Mouse (Mus musculus): ENCODE data around the gene Myh1. TPM values are rescaled to one million over a fixed set of nuclear protein-coding genes. Genes with fewer than 3 reads are reported as not detected.

Myh1 gene
- polyA plus RNA-seq (2012; rRNA removed): 0.08 and 0.10 TPM in 2 replicates

DNA sequence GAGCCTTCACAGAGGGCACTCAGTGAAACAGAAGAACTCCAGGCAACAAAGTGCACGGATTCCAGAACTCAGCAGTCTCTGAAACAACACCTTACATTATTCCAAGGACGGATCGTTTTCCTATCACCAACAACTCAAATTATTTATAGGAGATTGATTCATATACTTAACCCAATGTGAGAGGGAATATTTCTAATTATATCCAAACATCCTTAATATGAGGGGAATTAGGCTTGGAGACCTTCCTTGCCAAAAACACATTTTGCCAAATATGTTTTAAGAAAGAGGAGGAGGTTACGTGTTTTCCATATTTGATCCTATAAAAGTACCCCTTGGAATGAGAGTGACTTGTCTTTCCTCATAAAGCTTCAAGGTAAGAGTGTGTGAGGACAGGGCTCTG is at the start of gene Myh1:
Gene Myh1 (plus strand): TSS at position 301 of the 400 bp plus-strand sequence.
- no peak for DNase-seq (ENCODE audit: low spot score)

DNA sequence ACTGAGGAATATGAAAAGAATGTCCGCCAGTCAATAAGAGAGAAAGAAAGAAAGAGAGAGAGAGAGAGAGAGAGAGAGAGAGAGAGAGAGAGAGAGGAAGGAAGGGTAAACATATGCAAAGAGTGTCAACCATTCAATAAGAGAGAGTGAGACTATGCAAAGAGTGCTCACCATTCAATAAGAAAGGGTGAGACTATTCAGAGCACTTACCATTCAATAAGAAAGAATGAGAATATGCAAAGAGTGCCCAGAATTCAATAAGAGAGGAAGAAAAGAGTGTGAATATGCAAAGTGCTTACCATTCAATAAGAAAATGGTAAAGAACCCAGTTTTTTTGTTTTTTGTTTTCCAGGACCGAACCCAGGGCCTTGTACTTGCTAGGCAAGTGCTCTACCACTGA is 49.6 kb upstream of the Myh1 start:
- DNase-seq (ENCODE audit: low spot score): no peak

DNA sequence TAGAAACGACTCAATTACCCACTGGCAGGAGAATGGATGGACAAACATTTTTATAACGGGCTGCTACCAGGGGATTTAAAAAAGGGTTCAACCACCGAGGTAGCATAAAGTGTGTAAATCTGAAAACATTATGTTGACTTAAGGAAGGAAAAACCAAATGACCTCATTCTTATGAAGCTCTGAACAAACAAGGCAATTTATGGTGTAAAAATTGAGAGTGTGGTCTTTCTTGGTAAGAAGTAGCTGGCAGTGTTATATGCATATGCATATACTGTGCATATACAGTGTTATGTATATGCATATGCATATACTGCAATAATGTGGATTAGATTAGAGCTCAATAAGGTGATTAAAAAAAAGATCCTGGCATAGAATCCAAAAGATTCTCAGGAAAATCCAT is 48.7 kb upstream of the Myh1 start:
- no peak for DNase-seq (ENCODE audit: low spot score)

DNA sequence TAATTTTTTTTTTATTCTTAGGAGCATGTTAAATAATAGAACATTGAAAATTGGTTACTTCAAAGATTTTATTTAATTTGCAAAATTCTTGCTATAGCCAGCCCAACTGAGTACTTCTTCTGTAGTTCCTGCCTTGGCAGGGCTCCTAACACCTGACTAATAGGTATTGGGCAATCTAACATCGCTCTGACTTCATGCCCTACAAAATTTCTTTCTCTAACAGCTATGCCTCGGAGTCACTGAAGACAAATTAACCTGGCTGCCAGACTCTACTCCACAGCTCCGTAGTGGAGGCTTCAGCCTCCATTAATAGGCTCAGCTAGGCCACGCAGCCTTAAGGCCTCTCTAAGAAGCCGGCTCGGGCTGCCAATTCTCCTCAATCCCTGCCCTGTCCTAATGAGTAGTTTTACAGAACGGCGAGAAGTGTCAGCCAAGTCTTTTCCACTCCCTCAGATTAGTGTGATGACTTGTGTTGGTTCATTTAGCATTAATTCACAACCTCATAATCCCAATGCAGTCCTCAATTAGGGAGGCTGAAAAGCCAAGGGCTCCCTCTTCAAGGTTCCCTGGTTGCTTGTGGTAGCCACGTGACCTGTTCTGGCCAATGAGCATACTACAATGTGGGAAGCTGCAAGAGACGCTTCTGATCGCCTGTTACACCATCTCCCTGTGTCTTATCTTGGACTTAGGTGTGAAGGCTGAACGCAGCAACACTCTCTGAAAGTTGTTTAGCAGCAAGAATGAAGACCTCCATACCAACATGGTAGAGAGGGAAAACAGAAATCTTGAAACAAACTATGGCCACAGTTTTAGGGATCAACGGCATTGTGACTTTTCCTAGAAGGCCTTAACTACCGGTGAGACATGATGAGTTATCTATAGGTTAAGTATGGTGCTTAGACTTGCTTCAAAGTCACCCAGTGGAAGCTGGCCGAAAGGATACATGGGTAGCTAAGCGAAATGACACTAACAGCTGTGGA is 47.9 kb upstream of the Myh1 start:
- DNase-seq (ENCODE audit: low spot score): no peak

DNA sequence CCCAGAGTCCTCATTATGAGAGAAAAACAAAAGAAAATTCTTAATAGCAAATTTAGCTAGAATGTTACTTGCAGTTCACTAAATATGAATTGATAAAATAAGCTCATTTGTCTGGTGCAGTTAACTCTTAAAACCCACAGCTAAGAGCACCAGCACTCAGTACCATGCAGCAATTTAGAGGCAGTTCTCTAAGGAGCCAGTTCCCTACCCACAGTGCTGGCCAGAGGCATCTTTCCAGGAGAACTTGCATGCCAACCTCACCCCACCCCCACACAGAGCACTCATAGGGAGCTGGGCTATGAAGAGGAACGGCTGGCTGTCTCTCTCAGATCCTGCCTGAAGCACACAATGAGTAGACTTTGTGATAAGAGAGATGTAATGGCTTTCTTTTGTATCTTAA is 46.7 kb upstream of the Myh1 start:
- no peak for DNase-seq (ENCODE audit: low spot score)

DNA sequence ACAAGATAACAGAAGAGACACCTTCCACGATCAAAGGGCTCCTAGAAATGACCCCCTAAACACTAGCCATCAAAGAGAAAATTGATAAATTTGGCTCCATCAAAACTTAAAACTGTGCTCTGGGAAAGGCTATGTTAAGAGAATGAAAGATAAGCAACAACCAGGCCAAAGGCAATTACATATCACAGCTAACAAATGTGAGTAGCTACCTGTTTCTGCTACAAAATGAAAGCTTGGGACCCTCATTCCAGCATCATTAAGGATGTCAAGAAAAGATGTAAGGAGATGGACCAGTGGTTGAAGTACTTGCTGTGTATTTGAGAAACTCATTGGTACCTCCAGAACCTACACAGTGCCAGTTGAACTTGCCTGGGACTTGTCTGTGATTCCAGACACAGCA is 46.0 kb upstream of the Myh1 start:
- no peak for DNase-seq (ENCODE audit: low spot score)

DNA sequence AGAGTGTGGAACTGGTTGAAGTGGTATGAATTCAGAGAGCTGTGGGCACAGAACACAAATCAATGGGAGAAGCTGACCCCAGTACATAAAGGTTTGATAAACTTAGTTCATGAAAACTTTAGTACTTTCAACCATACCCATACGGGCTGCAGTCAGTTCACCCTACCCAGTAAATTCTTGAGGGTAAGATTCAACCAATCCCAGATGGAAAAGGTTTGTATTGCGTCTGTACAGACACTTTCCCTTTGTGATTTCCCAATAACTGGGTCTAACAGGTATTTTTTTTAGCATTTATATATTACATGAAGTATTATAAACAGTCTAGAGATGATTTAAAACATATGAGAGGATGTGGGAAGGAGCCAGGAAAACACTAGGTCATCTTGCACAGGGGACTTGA is 44.2 kb upstream of the Myh1 start:
- no peak for DNase-seq (ENCODE audit: low spot score)

DNA sequence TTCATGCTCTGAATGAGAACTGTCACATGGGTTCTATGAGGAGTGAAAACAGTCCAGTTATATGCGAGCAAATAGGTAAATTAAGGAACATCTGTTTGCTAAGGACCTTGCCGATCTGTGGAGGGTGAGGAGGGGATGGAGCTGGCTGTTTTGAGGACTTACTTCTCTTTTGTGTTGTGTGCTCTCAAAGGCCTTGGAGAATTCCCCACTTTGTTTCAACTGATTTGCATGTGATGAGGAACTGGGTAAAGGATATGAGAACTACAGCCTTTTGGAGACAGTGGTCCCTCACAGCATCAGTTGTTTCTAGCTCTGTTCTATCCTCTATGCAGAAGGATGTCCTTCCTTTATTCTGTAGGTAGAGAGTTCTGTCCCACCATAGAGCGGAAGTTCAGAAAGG is 39.7 kb upstream of the Myh1 start:
- DNase-seq (ENCODE audit: low spot score): no peak

DNA sequence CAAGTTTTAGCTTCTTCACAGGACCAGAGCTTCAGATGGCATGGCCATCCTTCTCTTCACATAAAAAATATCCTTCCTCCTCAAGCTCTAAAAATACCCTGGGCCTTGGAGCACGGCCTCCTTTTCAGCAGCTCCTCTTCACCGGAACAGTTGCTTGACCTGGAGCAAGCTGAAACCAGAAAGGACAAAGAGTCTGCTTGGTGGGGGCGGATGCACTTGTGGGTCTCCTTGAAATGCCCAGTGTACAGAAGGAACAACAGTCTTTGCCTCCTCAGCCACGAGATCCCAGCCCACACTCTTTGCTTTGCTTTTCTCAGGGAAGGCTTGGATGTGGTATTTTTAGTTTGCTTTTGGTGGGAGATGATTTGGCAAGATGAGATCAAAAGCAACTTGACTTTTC is 36.2 kb upstream of the Myh1 start:
- DNase-seq (ENCODE audit: low spot score): no peak

DNA sequence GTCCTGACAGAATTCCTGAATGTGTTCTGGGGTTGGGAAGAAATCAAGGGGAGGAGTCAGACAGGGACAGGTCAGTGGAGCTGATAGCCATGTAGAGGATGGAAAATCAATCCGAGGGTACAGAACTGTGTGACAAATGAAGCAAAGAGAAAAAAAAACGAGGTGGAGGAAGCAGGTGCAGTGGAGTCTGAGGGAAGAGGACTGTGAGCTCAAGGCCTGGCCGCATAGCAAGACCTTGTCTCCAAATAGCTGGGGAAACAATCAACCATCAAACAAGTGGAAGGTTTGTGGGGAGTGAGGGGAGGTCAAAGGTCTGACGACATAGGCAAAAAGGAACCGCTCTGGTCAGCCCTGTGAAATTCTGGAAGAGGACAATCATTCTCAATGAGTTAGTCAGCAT is 35.0 kb upstream of the Myh1 start:
- no peak for DNase-seq (ENCODE audit: low spot score)

DNA sequence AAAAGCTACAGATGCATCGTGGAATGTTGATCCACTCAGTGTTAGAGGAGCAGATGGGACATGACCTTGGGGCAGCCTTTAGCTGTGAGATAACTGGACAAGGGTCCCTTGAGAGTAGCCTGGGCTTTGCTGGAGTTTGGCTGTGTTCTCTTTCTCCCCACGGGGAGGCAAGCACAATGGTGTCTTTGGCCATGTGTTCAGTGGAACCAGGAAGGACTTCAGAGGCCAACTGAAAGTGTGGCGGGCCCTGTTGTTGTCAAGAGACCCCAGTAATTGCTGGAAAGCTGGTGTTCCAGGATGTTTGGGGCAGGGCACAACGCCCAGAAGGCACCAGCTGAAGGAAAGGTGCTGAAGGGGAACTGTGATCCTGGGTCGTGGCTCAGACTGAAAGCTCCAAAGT is 30.6 kb upstream of the Myh1 start:
- DNase-seq (ENCODE audit: low spot score): no peak

DNA sequence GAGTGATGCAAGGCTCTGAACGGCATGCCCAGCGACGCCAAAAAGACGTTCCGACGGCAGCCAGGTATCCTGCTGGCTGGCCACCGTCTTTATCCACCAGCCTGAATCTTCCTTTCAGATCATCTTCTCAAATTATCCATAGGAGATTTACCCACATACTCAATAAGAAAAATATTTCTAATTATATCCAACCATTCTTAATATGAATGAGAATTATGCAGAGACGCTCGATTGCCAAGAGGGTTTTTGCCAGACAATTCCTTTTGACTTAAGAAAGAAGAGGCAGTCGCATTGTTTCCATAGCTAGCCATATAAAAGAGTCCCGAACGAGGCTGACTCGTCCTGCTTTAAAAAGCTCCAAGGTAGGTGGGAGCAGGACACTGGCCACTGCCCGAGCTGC is 29.1 kb upstream of the Myh1 start, which contains the start of gene Myh2:
Gene Myh2 (plus strand): TSS at position 301 of the 400 bp plus-strand sequence.
- DNase-seq (ENCODE audit: low spot score): no peak

DNA sequence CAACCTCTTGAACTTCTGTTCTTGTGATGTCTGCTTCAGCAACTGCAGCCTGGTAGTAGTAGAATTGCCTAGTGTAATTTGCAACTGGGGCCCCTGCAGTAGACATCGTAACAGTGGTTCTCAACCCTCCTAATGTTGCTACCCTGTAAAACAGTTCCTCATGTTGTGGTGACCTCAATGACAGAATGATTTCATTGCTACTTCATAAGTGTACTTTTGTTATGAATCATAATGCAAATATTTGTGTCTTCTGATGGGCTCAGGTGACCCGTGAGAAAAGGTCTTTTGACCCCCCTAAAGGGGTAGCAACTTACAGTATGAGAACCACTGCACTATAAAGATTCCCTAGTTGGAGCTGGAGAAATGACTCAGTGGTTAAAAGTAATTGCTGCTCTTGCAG is 27.4 kb upstream of the Myh1 start:
- DNase-seq (ENCODE audit: low spot score): no peak

DNA sequence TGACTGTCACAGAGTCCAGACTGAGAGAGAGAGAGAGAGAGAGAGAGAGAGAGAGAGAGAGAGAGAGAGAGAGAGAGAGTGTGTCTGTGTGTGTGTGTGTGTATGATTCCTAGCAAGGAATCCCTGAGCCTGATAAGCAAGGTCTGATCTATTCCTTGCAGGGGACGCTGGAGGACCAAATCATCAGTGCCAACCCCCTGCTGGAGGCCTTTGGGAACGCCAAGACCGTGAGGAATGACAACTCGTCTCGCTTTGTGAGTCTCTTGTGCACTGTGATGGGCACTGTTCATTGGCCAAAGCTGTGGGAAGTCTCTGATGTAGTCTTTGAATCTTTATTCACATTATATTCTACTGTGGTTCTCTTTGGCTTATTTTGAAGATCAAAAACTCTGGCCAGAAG is 23.5 kb upstream of the Myh1 start:
- no peak for DNase-seq (ENCODE audit: low spot score)

DNA sequence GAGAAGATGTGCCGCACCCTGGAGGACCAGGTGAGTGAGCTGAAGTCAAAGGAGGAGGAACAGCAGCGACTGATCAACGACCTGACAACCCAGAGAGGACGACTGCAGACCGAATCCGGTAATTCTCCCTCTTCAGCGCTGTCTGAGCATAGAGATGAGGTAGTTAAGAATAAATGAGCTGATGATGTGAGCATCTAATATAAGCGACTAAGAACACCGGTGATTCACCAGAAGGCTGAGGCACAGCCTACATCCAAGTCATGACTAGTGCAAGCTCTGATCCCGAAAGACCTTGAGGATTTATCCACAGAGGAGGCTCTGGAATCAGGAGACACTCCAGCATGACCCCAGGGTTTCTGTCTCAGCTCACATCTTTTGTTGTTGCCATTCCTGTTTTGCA is 9.5 kb upstream of the Myh1 start:
- no peak for DNase-seq (ENCODE audit: low spot score)

DNA sequence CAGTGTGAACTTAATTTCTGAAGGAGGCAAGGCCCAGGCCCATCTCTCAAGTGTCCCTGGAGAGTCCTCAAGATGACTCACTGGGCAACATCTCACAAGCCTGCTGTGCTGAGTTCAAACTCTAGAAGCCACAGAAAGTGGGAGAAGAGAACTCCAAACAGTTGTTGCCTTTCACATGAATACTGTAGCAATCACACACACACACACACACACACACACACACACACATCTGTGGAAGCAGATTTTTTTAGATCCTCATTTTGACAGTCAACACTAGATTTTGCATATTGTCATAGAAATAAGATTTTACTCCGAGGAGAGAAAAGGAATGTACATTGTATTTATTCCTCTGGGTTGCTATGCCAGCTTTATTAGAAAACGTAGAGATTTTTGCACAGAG is 9.0 kb upstream of the Myh1 start:
- DNase-seq (ENCODE audit: low spot score): no peak

DNA sequence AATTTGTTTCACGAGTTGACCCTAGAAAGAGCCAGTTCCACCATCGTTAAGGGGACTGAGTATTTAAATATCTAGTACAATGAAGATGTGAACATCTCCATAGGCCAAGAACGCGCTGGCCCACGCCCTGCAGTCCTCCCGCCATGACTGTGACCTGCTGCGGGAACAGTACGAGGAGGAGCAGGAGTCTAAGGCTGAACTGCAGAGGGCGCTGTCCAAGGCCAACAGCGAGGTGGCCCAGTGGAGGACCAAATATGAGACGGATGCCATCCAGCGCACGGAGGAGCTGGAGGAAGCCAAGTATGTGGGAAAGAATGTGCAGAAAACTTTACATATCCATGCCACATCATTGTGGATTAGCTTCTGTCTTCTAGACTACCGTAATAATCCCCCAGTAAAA is 8.4 kb upstream of the Myh1 start:
- DNase-seq (ENCODE audit: low spot score): no peak

DNA sequence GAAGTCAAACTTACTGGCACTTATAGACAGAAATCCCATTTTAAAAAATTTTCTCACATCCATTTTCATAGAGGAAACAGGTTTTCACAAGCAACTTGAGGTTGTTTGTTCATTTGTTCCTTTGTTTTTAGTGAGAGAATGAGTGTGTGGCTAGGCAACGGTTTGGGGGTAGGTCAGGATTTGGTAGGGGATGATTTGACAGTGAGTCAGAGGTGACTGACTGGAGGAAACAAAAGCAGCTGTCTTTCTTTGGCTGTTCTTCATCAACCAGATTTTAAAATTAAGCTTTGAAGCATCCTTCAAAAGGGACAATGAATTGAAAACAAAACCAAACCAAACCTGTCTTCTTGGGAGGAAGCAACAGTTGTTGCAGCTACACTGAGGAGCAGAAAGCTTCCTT is 531 bp upstream of the Myh1 start:
- DNase-seq (ENCODE audit: low spot score): no peak

DNA sequence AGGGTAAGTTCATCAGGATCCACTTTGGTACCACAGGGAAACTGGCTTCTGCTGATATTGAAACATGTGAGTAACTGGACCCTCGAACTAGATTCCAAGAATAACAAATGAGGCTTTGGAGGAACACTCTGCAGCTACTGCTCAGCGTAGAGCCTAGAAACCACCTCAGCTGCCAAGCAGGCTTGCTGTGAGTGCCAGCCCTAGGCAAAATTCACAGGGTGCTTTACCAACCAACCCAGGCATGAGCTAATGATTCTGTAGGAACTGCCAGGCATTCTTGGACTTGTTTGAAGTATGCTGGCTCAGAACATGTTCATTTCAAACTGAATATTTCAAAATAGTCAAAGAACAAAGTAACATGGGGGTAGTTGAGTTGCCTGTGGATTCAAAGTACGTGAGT is 4.9 kb downstream of the Myh1 start:
- DNase-seq (ENCODE audit: low spot score): no peak

DNA sequence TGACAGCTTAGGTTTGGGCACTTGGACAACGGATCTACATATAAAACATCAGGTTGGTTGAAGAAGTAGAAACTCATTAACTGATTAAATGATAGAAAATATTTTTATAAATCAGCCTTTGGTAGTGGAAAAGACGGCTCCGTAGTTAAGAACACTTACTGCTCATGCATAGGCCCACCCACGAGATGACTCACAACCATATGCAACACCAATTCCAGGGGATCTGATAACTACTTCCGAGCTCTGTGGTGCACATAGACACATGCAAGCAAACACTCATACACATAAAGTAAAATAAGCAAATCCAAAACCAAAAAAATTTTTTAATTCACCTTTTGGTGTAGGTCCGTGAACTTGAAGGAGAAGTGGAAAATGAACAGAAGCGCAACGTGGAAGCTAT is 22.0 kb downstream of the Myh1 start:
- DNase-seq (ENCODE audit: low spot score): no peak

DNA sequence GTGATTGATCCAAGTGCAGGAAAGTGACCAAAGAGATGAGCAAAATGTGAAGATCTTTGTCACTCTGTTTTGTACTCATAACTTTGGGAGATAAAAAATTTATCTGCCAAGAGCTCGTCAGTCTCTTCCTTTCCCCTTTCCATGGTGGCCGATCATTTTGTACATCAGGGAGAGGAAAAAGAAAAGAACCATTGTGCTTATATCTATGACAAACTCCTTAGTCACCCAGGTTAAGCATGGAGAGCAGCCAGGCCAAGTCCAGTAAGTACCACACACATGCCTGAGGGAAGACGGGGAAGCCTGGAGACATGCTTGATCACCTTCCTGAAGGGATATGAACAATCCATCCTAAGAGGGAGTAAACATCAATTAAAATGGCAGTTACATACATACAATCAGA is 24.6 kb downstream of the Myh1 start:
- DNase-seq (ENCODE audit: low spot score): no peak

DNA sequence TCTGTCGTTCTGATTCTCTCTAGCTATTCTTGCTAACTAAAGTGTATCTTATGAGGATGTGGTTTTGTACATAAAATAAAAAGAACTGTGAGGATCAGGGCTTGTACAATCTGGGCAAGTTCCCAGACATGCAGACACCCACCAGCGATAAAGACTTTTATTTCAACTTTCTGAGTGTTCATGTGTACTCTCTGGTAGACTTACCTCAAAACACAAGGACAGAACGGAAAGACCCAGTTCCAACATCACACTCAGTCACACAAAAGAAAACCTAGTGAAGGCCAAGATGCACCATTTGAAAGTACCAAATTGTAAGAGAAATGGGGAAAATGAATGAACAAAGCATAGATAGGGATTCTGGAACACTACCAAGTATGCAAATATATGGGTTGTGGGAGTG is 28.9 kb downstream of the Myh1 start:
- DNase-seq (ENCODE audit: low spot score): no peak

DNA sequence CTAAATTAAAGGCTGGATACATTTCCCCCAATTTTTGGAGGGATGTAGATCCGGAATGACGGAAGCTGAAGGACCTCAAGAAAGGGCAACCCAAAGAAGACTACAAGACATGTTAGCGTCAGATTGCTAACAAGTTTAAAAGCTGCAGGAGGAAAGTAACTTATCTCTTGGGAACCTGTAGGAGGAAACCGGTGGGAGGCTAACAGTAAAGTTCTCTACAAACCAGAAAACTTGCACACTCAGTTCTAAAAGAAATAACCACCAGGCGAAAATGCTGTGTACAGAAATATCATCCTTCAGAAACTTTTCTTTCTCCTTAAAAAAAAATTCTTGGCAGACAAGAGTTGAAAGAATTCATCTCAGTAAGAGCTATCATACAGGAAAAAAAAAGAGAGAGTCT is 29.3 kb downstream of the Myh1 start:
- DNase-seq (ENCODE audit: low spot score): no peak

DNA sequence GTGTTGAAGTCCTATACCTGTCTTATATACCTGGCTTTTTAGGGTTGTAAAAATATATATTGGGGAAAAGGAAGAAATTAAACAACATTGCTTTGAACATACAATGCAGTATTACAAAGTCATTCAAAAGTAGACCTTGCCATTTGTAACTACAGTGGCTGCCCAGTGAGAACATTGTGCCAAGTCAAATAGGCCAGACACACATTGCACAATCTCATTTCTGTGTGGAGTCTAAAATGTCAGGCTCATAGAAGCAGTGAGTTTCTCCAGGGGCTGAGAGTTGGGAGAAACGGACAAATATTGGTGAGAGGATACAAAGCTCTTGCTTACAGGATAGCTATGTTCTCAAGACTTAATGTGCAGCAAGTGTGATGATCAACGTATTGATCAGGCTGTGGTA is 30.1 kb downstream of the Myh1 start:
- no peak for DNase-seq (ENCODE audit: low spot score)

Data from urinary bladder, adult 2 months (tissue).